Mouse (Mus musculus) heart, embryonic 10.5 days (tissue): Measurements from ENCODE around the gene Hira. TPM values are rescaled to one million over a fixed set of nuclear protein-coding genes. Genes with fewer than 3 reads are reported as not detected.
"Not testable (repeated sequence)": the region's sequence is repeated elsewhere in the genome, so short reads cannot be mapped to it uniquely, and the experiment has no call there.

Experiments used
- DNase-seq: peaks from one replicate; pipeline ENCODE4 v3.0.0-alpha.2; 2017; ENCODE audit warnings: low spot score
- H3K27ac ChIP-seq: fragments of 300-500 bp; sonication (generic); 2 replicates; pipeline ENCODE4 v1.5.1; 2016; ENCODE audit warnings: mild to moderate bottlenecking
- H3K27me3 ChIP-seq: fragments of 300-500 bp; sonication (generic); 2 replicates; pipeline ENCODE4 v1.6.1; 2016; ENCODE audit warnings: mild to moderate bottlenecking; ENCODE audit not compliant: poor library complexity, insufficient read depth, severe bottlenecking
- H3K36me3 ChIP-seq: fragments of 300-500 bp; sonication (generic); 2 replicates; pipeline ENCODE4 v1.6.1; 2016; ENCODE audit warnings: mild to moderate bottlenecking, moderate library complexity
- H3K4me1 ChIP-seq: fragments of 300-500 bp; sonication (generic); 2 replicates; pipeline ENCODE4 v1.6.1; 2016; ENCODE audit warnings: mild to moderate bottlenecking
- H3K4me3 ChIP-seq: fragments of 300-500 bp; sonication (generic); 2 replicates; pipeline ENCODE4 v1.5.1; 2016; ENCODE audit warnings: mild to moderate bottlenecking, moderate library complexity
- H3K9me3 ChIP-seq: fragments of 300-500 bp; sonication (generic); 2 replicates; pipeline ENCODE4 v1.6.1; 2016; ENCODE audit warnings: mild to moderate bottlenecking, moderate library complexity
- WGBS: fragments of 180-500 bp; shearing (Covaris S2); methylation state at CpG from one replicate; pipeline ENCODE4 v1.1.7; 2016; 5-methylcytosine and 5-hydroxymethylcytosine counted together
- polyA plus RNA-seq: library from polyadenylated mRNA; unstranded; fragments of >200 nt; fragmentation: Nextera tagmentation; extraction: Ambion mirVana; gene quantifications from 2 replicates; pipeline ENCODE4 v1.2.1, GENCODE M21; 2016

The Hira gene
- polyA plus RNA-seq, 1 experiment from 2014 or later = 23.1 TPM

DNA sequence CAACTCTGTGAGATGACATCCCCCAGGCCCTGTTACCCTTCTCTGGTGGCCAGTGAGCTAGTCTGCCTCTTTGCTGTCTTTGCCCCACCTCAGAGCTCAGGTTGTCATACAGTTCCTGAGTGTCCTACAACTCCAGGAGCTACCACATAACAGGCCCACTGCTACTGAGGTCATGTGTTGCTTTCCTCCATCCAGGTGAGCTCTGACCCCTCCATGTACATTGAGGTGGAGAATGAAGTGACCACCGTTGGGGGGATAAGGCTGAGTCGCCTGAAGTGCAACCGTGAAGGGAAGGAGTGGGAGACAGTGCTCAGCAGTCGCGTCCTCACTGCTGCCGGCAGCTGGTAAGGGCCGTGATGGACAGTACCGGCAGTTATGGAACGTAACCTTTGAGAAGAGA is 72.1 kb downstream of the Hira start:
- Histone ChIP-seq H3K4me1 (no peaks in the 10 kb centered on the region), H3K27ac (no peak overlapping the region), H3K4me3 (no peak overlapping the region), H3K9me3 (no peaks in the 10 kb centered on the region), H3K36me3 (peaks cover 93% of the 10 kb centered on the region), H3K27me3 (no peaks in the 10 kb centered on the region)
- WGBS = 92% methylated on average over 9 of the region's 9 CpGs
- peak; percentile 56 for DNase-seq

DNA sequence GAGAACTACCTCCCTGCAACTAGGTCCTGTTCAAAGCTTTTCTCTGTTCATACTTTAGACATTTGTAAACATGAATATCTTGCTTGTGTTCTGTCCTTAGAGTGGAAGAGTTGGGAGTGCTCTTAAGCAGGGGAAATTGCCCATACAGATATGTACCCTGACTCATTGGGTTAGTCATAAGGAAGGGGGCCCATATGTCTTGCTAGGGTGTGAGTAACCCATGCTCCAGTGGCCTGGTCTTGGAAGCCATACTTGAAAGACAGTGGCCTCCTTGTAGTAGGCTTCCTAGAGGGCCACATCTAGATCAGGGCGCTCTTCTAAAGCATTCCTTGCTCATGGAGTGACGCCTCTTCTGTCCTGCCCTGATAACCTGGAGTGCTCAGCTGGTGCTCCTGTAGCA is 73.5 kb downstream of the Hira start:
- Histone ChIP-seq H3K4me3 (no peak overlapping the region), H3K4me1 (no peaks in the 10 kb centered on the region), H3K9me3 (no peaks in the 10 kb centered on the region), H3K27ac (no peak overlapping the region), H3K36me3 (peaks cover 97% of the 10 kb centered on the region), H3K27me3 (no peaks in the 10 kb centered on the region)
- 66% methylated on average over 2 of the region's 2 CpGs for WGBS
- DNase-seq = no peak

DNA sequence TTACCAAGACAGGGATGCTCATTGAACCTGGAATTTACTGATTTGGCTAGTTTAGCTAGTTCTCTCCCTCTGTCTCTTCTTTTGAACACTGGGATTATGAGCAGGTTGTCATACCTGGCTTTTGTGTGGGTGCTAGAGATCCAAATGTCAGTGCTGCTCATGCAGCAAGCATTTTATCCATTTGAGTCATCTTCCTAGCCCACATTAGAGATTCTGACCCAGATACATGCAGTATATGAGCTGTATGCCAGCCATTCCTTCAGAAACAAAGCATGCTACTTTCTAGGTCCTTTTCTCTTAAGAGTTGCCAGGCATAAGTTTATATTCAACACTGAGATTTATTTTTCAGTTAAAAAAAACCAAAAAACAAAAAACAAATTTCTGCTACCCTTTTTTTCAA is 76.0 kb downstream of the Hira start:
- H3K36me3 ChIP-seq = peaks cover 95% of the 10 kb centered on the region
- DNase-seq = no peak

DNA sequence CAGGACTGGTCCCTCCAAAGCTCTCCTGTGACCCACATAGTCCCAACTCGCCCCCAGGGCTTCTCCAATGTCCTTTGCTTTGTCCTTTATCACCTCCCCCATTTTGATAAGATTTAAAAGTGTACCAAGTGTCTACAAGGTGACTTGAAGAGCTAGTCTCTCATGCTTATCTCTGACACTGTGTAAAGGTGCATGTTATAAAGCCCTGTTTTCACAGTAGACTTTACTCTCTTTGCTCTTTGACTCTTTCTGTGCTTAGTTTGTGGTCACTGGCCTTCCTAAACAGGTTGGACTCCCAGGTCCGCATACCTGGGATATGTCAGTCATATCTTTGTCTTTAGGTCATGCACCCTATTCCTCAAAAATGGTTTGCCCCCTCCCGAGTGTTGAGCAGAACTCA is 78.2 kb downstream of the Hira start:
- Histone ChIP-seq H3K27ac (no peak overlapping the region), H3K4me1 (no peaks in the 10 kb centered on the region), H3K4me3 (no peak overlapping the region), H3K36me3 (peaks cover 82% of the 10 kb centered on the region), H3K27me3 (no peaks in the 10 kb centered on the region), H3K9me3 (no peaks in the 10 kb centered on the region)
- 67% methylated on average over 3 of the region's 3 CpGs for WGBS
- no peak for DNase-seq

More for the DNA sequence above, 76.0 kb downstream of the Hira start:
- no peaks in the 10 kb centered on the region for H3K4me1 ChIP-seq
- no peaks in the 10 kb centered on the region for H3K9me3 ChIP-seq
- H3K27me3 ChIP-seq = no peaks in the 10 kb centered on the region
- H3K27ac ChIP-seq = no peak overlapping the region
- no peak overlapping the region for H3K4me3 ChIP-seq

DNA sequence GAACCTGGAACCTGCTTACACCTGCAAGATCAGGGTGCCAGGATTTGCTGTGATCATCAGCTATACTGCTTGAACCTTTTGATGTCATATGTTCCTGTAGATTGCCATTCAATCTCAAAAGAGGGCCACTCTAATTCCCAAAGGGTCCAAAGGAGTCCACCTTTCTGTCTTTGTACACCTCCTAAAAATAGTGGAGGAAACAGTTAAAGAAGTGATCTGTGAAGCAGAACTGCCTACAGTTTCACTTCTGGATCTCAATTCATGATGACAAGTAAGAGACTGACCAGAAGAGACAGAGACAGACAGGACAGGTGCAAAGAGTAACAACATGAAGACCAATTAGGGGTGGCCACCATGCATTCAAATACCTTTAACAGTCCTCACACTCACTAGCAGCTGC is 86.6 kb downstream of the Hira start:
- H3K36me3 ChIP-seq = peaks cover 63% of the 10 kb centered on the region
- peaks cover 10% of the 10 kb centered on the region for H3K9me3 ChIP-seq
- DNase-seq = no peak
- no peaks in the 10 kb centered on the region for H3K27me3 ChIP-seq
- H3K4me3 ChIP-seq = no peak overlapping the region
- H3K27ac ChIP-seq = no peak overlapping the region
- H3K4me1 ChIP-seq = no peaks in the 10 kb centered on the region

DNA sequence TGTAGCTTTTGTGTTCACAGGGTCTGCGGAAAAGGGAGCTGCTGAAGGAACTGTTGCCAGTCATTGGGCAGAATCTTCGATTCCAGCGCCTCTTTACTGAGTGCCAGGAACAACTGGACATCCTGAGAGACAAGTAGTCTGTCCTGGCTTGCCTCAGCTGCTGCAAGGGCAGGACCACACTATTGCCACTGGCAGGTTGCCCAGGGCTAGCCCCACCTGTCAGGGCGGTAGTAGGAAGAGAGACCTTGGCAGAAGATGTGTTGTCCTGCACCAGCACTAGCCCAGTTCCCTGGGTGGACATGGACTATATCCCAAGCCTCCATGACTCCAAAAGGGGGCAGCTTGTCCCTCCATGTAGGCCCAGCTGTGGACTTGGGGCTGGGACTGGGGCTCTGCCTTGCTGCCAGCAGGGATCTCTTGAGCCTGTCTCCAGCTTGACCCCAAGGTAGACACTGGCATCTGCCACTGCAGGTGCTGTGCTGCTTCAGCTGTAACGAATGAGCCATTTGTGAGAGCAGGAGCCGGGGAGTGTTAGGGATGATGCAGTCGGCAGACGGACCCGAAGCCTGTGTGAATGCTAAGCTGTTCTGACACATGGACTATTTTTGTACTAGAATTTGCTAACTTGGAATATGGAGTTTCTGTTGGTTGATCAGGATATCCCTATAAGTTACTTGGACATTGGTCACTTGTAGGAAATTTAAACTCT is 92.7 kb downstream of the Hira start:
- Histone ChIP-seq H3K27ac (0 out of 2 replicates have a peak overlapping the region, but pooled peaks have one; percentile 7), H3K9me3 (no peaks in the 10 kb centered on the region; the same call in 1 of the 2 replicates), H3K27me3 (no peaks in the 10 kb centered on the region), H3K4me1 (peaks cover 33% of the 10 kb centered on the region), H3K36me3 (peaks cover 32% of the 10 kb centered on the region), H3K4me3 (no peak overlapping the region)
- WGBS = 76% methylated on average over 9 of the region's 9 CpGs
- no peak for DNase-seq

DNA sequence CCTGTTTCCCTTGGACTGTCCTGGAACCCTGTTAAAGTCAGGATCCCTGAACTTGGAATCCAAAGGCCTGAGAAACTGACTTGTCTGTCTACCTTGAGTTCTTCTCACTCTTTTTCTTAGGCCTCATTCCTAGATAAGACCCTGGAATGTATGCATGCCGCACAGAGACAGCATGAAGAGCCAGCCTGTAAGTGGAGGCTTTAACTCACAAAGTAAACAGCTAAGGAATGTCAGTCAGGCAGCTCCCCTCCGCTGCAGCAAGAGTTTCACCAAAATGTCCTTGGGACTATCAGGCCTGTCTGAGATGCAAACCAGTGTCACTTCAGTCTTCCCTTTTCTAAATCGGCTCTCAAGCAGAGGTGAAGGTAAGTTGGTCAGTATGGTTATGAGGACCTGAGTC is 94.0 kb downstream of the Hira start:
- Histone ChIP-seq H3K4me3 (no peak overlapping the region), H3K9me3 (no peaks in the 10 kb centered on the region), H3K36me3 (peaks cover 23% of the 10 kb centered on the region), H3K27ac (peak overlapping the region; percentile 63), H3K27me3 (no peaks in the 10 kb centered on the region), H3K4me1 (peaks cover 33% of the 10 kb centered on the region)
- WGBS = 18% methylated on average over 3 of the region's 3 CpGs
- peak; percentile 76 for DNase-seq

DNA sequence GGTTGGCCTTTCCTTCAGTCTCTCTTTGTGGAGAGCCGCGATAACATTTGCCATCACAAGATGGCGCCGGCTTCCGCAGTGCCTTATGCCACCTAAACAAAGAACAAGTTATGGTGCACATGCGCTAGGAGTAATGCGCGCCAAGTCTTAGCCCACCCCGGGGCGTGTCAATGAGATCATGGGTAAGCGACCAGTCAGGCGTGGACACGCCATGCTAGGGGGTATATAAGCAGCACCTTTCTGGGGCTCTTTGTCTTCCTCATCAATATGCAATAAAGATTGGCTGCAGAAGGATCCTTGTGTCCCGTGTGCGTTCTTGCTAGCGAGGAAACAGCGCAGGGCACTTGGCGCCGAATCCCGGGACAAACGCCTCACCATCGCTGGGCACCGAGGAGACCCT is 98.8 kb downstream of the Hira start:
- H3K4me3 ChIP-seq = not testable (repeated sequence)
- 80% methylated on average over 23 of the region's 23 CpGs for WGBS

DNA sequence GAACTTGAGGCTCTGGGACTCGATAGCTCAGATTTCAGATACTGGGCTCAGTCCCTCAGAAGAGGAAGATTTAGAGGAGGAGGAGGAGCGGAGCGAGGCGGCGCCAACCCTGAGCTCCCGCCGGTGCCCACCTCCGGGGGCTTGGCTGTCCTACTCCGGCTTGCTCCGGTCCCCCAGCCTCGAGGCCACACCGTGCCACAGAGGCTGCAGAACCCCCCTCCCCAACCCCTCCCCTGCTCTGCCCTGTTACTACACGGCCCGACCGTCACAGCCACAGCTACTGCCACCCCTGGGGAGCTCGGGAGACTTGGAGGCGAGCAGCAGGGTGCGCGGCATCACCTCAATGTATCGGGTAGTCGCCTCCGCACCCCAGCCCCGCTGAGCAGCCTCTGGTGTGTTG is 99.5 kb downstream of the Hira start:
- DNase-seq = no peak
- H3K36me3 ChIP-seq = peaks cover 12% of the 10 kb centered on the region; the same call in 1 of the 2 replicates
- H3K9me3 ChIP-seq = peaks cover 6% of the 10 kb centered on the region
- 74% methylated on average over 22 of the region's 23 CpGs for WGBS
- 0 out of 2 replicates have a peak overlapping the region, but pooled peaks have one; percentile 9 for H3K4me3 ChIP-seq
- H3K4me1 ChIP-seq = peaks cover 10% of the 10 kb centered on the region; the same call in 1 of the 2 replicates
- no peaks in the 10 kb centered on the region for H3K27me3 ChIP-seq
- no peak overlapping the region for H3K27ac ChIP-seq

More for the DNA sequence above, 98.8 kb downstream of the Hira start:
- DNase-seq, H3K27me3 ChIP-seq, H3K9me3 ChIP-seq, H3K27ac ChIP-seq: not testable (repeated sequence)
- Histone ChIP-seq H3K4me1 (peaks cover 16% of the 10 kb centered on the region; the same call in 1 of the 2 replicates), H3K36me3 (peaks cover 12% of the 10 kb centered on the region; the same call in 1 of the 2 replicates)

DNA sequence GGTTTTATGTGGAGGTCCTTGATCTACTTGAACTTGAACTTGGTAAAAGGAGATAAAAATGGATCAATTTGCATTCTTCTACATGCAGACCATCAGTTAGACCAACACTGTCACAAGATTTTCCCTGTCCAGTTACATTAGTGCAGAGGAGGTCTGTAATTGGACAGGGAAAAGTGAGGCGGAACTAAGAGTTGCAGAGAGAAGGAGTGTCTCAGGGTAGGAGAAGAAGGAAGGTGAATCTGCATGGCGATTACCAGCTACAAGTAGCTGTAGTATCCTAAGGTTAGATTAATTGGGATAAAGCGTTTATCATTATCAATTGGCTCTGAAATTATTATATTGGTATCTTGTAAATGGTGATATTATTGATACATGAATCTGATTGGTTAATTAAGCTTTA is 109.5 kb downstream of the Hira start:
- no peak for DNase-seq
- Histone ChIP-seq H3K9me3 (no peaks in the 10 kb centered on the region), H3K4me3 (no peak overlapping the region), H3K27ac (no peak overlapping the region), H3K27me3 (no peaks in the 10 kb centered on the region), H3K4me1 (no peaks in the 10 kb centered on the region), H3K36me3 (no peaks in the 10 kb centered on the region)
- 79% methylated on average over 3 of the region's 3 CpGs for WGBS

DNA sequence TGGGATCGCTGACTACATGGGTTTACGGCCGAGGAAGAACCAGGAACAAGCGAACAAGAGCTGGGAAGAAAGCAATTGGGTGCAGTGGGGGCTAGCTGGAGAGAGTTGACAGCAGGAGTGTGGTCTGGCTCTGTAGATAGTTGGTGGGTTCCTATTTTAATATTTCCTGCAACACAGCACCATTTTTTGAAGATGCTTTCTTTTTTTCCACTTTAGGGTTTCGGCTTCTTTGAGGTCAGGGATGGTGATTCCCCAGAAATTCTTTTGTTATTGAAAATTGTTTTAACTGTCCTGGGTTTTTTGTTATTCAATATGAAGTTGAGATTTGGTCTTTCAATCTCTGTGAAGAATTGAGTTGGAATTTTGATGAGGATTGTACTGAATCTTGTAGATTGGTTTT is 110.0 kb downstream of the Hira start:
- Histone ChIP-seq H3K27me3 (no peaks in the 10 kb centered on the region), H3K4me3 (no peak overlapping the region), H3K4me1 (no peaks in the 10 kb centered on the region), H3K9me3 (no peaks in the 10 kb centered on the region), H3K36me3 (no peaks in the 10 kb centered on the region), H3K27ac (no peak overlapping the region)
- 86% methylated on average over 5 of the region's 5 CpGs for WGBS
- no peak for DNase-seq

DNA sequence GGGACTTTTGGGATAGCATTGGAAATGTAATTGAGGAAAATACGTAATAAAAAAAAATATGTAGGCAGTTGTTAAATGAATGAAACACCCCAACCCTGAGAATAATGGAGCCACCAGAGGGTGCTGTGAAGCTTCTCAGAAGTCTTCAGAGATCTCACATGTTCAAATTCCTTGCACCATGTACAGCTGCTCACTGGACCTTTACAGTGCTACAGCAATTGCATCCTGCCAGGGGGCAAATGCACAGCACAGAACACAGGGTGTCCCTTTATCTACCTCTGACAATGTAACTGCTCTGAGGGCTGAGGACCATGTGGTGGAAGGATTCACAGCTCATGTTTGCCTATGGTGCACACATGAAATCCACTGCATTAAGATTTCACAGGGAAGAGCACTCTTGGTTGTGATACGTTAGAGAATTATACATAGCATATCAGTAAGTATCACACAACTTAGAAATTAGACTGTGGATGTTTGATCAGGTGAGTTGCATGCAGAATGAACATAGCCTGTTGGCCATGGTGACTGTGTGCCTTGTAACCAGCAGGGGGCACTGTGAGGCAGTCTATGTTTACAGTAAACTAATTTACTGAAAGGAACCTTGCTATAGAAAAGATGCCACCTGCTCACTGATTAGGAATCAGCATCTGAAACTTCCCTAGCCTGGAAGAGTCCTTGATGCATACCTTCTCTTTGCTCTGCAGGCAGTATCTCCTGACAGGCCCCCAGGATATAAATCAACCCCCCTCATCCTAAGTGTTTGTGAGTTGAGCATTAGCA is 126.0 kb downstream of the Hira start:
- not testable (repeated sequence) for H3K27ac ChIP-seq, H3K36me3 ChIP-seq, H3K4me3 ChIP-seq, H3K27me3 ChIP-seq, H3K4me1 ChIP-seq, DNase-seq, H3K9me3 ChIP-seq
- WGBS = 27% methylated on average over 2 of the region's 2 CpGs

DNA sequence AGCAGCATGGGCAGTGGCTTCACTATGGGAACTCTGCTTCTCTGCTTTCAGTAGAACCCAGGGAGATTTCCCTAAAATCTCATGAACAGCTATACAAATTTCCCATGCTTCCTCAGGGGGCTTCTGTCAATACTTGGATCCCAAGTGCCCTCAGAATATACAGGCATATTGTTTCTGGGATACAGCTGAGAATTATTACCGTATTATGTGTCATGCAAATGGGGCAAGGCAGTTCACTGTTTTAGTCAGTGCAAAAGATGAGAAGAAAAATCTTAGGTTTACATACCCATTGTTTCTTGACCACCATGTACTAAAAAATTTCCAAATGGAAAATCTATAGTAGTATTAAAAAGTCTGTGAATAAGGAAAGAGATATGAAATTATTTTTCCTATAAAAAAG is 126.9 kb downstream of the Hira start:
- Histone ChIP-seq H3K27ac (no peak overlapping the region), H3K4me3 (no peak overlapping the region), H3K27me3 (no peaks in the 10 kb centered on the region), H3K4me1 (no peaks in the 10 kb centered on the region), H3K36me3 (no peaks in the 10 kb centered on the region), H3K9me3 (no peaks in the 10 kb centered on the region)
- DNase-seq = no peak
- 95% methylated on average over 1 of the region's 1 CpGs for WGBS
